Mouse (Mus musculus) T-helper 2 cell (primary cell): ENCODE data around the gene Cstad.

Experiments used
- in situ Hi-C: fragments of 300-600 bp; cut with MboI, MseI; formaldehyde crosslinking; loops from one replicate; pipeline ENCODE4 v1.15.1; 2025; ENCODE audit warnings: high pct_unique_total_duplicates

The Cstad gene

DNA sequence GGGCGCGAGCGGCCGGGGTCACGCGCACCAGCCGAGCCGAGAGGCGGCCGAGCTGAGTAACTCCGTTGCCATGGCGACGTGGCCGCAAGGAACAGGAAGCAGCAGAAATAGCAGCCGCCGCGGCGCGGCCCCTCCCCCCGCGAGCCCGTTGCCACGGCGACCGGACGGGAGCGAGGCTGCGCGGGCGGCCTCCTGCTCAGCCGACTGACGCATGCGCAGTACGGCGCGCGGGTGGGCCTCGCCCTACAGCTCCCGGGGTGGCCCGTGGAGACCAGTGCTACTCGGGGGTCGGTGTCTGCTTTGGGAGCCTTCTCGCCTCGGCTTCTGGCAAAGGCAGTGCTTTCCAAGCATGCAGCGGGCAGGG is 63.6 kb downstream of the Cstad start:
- in situ Hi-C loops = no loop called here
